Mouse (Mus musculus): ENCODE results near the gene Immp1l. TPM values are rescaled to one million over a fixed set of nuclear protein-coding genes. Genes with fewer than 3 reads are reported as not detected.

The Immp1l gene
- polyA plus RNA-seq (2015; fragmentation: Nextera tagmentation; extraction: Ambion mirVana) = 82.6 and 86.3 TPM in 2 replicates

DNA sequence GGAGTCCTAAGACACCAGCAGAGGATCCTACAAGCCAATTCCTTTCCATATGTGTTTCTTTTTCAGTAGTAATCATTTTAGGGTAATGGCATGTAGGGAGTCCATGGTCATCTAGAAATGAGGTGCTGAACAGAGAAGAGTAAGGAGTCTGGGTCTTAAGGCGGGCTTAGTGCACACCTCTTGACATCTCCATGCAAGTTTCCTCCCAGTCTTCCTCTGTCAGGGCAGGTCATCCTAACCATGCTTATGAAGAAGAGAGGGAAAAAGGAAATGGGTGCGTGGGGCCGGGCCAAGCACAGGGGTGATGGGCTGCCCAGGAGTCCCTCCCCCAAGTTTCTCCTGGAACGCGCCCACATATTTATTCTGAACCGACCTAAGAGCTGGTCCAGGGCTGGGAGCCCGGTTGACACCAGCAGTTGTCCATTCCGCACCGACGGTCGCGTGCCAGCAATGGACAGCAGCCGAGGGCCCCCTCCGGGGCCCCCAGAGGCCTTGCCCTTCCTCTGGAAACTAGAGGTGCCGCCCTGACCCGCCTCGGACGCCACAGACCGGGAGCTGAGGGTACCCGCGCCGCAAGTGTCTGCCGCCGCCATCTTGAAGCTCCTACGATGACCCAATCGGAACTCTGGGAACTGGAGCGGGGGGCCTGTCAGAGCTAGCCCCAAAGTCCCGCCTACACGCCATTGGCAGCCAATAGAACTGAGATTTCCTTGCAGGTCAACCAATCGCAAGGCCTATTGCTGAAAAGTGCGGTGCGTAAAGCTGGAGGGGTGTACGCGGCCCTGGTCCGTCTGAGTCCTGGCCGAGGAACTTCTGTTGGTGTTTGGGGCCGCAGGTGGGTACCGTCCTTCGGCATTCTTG, at the start of gene Immp1l, which contains the start of gene Elp4:
Gene Immp1l (plus strand): TSS at position 743 of the 861 bp plus-strand sequence.
Gene Elp4 (minus strand): TSS at position 669 of the 861 bp plus-strand sequence.
- peak within 1 kb of the TSS; percentile 86 for H3K9ac ChIP-seq
- ATAC-seq (replicated peaks) = peak; percentile 100
- WGBS = under 1% methylated on average over 39 of the region's 39 CpGs
- H3K27me3 ChIP-seq (replicated peaks) = no peaks in the 10 kb centered on the region
- H3K27ac ChIP-seq = peak within 1 kb of the TSS; percentile 66
- peaks cover 5% of the 10 kb centered on the region for H3K4me1 ChIP-seq
- no peaks in the 10 kb centered on the region for H3K9me3 ChIP-seq
- H3K4me3 ChIP-seq = peak within 1 kb of the TSS; percentile 82
- no peaks in the 10 kb centered on the region for H3K36me3 ChIP-seq (replicated peaks)
- peak within 1 kb of the TSS; percentile 76 for H3K4me2 ChIP-seq

DNA sequence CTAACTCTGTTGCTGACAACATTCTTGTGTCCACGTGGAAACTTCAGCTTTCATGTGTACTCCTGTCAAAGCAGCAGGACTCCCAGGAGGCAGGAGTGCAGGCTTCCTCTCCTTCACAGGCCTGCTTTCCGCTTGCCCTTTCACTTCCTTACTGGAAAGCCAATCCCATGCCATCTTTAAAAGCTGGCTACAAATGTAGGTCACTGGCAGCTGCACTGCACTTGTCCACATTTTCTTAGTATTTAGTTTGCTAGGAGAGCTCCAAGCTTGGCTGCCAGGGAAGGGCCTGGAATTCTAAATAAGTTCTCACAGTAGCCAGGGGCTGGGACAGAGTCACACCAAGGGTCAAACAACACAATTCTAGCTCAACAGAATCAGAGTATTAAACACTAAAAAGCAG, 49.7 kb upstream of the Immp1l start:
- no peak overlapping the region for H3K27ac ChIP-seq
- no peaks in the 10 kb centered on the region for H3K4me1 ChIP-seq
- ATAC-seq (replicated peaks) = no peak
- WGBS = 43% methylated on average over 2 of the region's 2 CpGs
- no peaks in the 10 kb centered on the region for H3K36me3 ChIP-seq (replicated peaks)
- H3K4me2 ChIP-seq = no peak overlapping the region
- no peaks in the 10 kb centered on the region for H3K9me3 ChIP-seq
- H3K4me3 ChIP-seq = no peak overlapping the region
- H3K27me3 ChIP-seq (replicated peaks) = no peaks in the 10 kb centered on the region
- no peak overlapping the region for H3K9ac ChIP-seq

DNA sequence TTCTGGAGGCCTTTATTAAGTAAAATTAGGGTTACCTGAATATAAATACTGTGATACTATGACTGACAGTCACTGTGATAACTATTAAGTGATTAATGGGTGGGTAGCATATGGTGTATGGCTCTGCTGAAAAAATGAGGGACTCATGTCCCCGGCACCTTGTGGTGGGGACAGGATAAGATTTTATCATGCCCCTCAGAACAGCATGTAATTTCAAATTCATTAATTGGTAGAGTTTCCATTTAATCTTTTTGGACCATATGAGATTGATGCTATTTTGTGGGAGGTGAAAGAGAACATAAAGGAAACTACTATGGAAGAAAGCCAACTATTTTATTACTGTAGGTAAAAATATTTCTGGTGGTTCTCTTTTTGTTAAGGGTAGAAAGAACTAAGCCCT, 31.0 kb upstream of the Immp1l start:
- Histone ChIP-seq H3K4me3 (no peak overlapping the region), H3K4me1 (no peaks in the 10 kb centered on the region), H3K9me3 (no peaks in the 10 kb centered on the region), H3K9ac (no peak overlapping the region), H3K27ac (no peak overlapping the region), H3K36me3 (replicated peaks) (no peaks in the 10 kb centered on the region), H3K27me3 (replicated peaks) (no peaks in the 10 kb centered on the region), H3K4me2 (no peak overlapping the region)
- ATAC-seq (replicated peaks) = no peak
- whole genome bisulfite sequencing = 87% methylated on average over 1 of the region's 1 CpGs

DNA sequence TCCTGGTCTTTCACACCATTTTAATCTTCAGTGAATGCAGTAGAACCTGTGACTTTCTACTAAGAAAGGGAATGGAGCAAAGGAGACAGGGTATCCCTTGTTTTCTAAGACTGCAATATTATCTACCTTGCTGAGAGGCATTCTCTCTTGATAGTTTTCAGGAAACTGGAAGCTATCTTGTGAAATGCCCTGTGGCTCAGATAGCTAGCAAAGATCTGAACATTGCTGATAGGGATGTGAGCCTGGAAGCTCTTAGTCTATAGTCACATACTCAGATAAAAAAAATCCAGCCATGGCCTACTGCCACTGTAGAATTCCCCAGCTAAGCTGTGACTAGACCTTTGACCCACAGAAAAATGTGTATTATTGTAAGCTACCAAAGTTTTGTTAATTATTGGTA, 13.6 kb upstream of the Immp1l start:
- Histone ChIP-seq H3K27ac (no peak overlapping the region), H3K4me2 (no peak overlapping the region), H3K9ac (no peak overlapping the region), H3K4me1 (no peaks in the 10 kb centered on the region), H3K4me3 (no peak overlapping the region), H3K36me3 (replicated peaks) (peaks cover 11% of the 10 kb centered on the region; the same call in 1 of the 2 replicates), H3K27me3 (replicated peaks) (no peaks in the 10 kb centered on the region), H3K9me3 (no peaks in the 10 kb centered on the region)
- no peak for ATAC-seq (replicated peaks)

DNA sequence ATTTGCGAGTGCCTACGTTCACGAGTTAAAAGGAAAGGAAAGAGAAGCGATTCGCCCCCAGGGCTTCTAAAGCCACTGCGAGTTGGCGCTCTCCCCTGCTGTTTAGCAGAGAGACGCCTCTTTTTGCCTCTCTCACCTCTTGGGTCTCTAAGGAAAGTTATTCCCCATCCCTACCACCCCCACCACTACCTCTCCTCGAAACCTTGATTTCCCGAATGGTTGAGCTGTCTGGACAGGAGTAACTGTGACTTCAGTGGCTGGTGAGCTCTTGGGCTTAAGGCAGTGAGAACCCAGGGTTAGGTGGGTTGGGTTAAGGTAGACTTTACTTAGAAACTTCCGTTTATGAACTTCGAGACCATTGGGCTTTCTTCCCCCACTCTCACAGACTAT, 314 bp downstream of the Immp1l start:
- Histone ChIP-seq H3K4me2 (peak overlapping the region; percentile 76), H3K4me1 (peaks cover 5% of the 10 kb centered on the region), H3K9ac (peak overlapping the region; percentile 65), H3K36me3 (replicated peaks) (no peaks in the 10 kb centered on the region), H3K4me3 (peak overlapping the region; percentile 82), H3K27me3 (replicated peaks) (no peaks in the 10 kb centered on the region), H3K27ac (peak overlapping the region; percentile 55; the same call in 1 of the 2 replicates), H3K9me3 (no peaks in the 10 kb centered on the region)
- WGBS = under 1% methylated on average over 12 of the region's 12 CpGs
- ATAC-seq (replicated peaks) = peak; percentile 65

DNA sequence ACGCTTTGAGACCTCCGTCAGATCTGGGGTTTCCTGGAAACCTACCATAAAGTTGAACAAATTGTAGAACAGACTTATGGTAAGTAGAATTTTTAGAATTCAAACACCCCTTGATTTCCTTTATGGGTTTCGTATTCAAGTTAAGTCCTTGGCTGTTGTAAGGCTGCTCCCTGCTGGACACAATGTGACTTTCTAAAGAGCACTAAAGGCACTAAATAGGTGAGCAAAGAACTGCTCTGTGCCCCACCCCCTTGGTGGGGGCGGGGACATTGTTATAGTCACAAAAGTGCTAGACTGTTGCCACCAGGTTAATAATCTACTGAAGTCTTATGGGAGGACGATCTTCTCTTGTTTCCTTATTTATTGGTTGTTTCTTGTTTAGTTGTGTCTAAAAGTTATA, 3.9 kb downstream of the Immp1l start:
- Histone ChIP-seq H3K36me3 (replicated peaks) (no peaks in the 10 kb centered on the region), H3K27me3 (replicated peaks) (no peaks in the 10 kb centered on the region), H3K9me3 (no peaks in the 10 kb centered on the region), H3K9ac (no peak overlapping the region), H3K4me1 (peaks cover 5% of the 10 kb centered on the region), H3K27ac (no peak overlapping the region), H3K4me3 (no peak overlapping the region), H3K4me2 (no peak overlapping the region)
- ATAC-seq (replicated peaks) = no peak
- WGBS = 87% methylated on average over 5 of the region's 5 CpGs

DNA sequence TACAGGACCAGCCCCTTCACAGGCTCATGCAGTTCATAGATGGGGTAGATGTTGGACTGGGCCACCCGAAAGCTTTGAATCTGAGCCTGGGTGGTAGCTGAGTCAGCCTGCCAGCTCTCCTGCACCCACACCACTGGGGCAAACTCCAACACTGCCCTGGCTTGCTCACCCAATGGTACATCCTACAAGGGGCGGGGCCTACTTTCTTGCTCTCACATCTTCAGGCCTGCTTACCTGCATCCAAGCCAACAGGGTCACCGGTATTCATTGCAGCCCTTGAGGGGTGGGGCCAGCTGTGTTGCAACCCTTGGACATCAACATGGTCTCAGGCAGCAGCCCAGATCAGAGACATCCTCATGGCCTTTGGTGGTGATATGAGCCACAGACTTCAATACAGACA, 6.2 kb downstream of the Immp1l start:
- H3K27me3 ChIP-seq (replicated peaks) = no peaks in the 10 kb centered on the region
- H3K4me1 ChIP-seq = peaks cover 3% of the 10 kb centered on the region; the same call in 1 of the 2 replicates
- no peak overlapping the region for H3K4me3 ChIP-seq
- no peaks in the 10 kb centered on the region for H3K9me3 ChIP-seq
- H3K27ac ChIP-seq = no peak overlapping the region
- H3K36me3 ChIP-seq (replicated peaks) = no peaks in the 10 kb centered on the region
- WGBS = 95% methylated on average over 3 of the region's 3 CpGs
- H3K4me2 ChIP-seq = no peak overlapping the region
- no peak overlapping the region for H3K9ac ChIP-seq
- no peak for ATAC-seq (replicated peaks)

DNA sequence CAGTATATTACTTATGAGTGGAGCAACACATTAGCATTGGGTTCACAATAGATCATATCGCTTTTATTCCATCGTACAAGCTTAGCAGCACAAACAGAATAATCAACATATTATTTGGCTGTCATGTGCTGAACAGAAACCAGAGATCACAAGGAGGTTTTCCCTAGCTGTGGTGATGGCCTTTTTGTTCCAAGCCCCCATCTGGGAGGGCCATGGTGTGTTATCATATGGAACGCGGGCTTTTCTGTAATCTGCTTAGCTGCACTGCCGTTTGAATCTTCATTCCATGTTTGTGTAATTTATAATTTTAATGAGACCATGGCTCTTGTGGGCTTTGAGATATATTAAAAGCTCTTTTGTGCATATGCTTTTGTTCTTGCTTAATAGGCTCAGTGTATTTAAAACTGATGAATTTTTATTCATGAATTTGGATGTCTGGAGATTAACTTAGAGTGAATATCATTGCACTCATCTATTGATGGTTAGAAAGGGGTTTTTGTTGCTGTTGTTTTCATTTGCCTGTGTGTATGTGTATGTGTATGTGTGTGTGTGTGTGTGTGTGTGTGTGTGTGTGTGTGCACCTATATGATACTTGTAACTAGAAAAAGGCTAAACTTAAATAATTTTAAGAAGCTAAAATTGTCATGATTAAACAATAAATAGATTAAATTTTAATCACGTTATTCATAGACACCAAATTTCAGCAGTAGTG, 9.4 kb downstream of the Immp1l start:
- Histone ChIP-seq H3K9me3 (no peaks in the 10 kb centered on the region), H3K4me2 (peak overlapping the region; percentile 9; the same call in 1 of the 2 replicates), H3K9ac (no peak overlapping the region), H3K27me3 (replicated peaks) (no peaks in the 10 kb centered on the region), H3K4me1 (peaks cover 11% of the 10 kb centered on the region; the same call in 1 of the 2 replicates), H3K36me3 (replicated peaks) (no peaks in the 10 kb centered on the region), H3K27ac (no peak overlapping the region), H3K4me3 (no peak overlapping the region)
- WGBS = 26% methylated on average over 6 of the region's 6 CpGs
- ATAC-seq (replicated peaks) = peak; percentile 82

DNA sequence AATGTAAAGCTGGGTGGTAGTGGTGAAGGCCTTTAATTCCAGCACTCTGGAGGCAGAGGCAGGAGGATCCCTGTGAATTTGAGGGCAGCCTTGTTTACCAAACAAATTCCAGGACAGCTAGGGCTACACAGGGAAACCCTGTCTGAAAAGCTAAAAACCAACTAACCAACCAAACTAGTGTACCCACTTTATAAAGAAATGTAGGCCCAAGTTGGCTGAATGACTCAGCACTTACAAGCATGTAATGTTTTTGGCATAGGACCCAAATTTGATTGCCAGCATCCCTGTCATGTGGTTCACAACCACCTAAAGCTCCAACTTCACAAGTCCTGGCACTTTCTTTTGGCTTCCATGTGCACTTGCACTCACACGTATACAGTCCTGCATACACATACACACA, 12.2 kb downstream of the Immp1l start:
- Histone ChIP-seq H3K9me3 (no peaks in the 10 kb centered on the region), H3K4me2 (no peak overlapping the region)

DNA sequence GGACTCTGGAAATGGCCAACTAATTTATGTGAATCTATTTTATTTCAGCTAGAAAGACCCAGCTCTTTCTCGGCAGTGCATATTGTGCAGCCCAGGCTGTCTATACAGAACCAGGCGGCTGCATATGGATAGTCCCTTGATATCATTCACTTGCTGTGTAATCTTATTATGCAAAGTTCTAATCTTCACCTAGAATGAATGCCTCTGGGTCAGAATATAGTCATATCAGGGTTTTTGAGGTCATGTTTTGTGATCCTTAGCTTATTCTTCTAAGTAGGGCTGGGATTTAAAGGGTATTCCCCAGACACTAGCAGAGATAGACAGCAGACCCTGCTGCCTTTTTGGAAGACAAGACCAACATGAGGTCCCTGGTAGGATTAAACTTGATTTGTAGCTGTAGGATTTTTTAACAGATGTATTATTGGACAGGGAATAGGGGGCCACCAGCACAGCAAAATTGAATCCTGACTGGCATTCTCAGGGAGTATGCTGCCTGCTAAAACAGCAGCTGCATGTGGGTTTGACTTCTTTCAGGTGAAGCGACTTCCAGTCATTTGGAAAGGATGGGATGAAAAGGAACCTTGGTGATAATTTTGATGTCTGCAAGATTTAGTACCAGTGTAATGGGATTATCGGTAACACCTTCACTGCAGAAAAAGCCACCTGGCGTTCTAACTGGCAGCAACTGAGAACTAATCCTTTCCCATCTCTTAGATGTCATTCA, 13.3 kb downstream of the Immp1l start:
- peak; percentile 75 for ATAC-seq (replicated peaks)
- H3K4me3 ChIP-seq = no peak overlapping the region
- no peak overlapping the region for H3K27ac ChIP-seq
- no peaks in the 10 kb centered on the region for H3K9me3 ChIP-seq
- WGBS = 27% methylated on average over 5 of the region's 5 CpGs
- H3K36me3 ChIP-seq (replicated peaks) = no peaks in the 10 kb centered on the region
- H3K4me1 ChIP-seq = peaks cover 11% of the 10 kb centered on the region; the same call in 1 of the 2 replicates
- no peak overlapping the region for H3K4me2 ChIP-seq
- peaks cover 7% of the 10 kb centered on the region for H3K27me3 ChIP-seq (replicated peaks)
- no peak overlapping the region for H3K9ac ChIP-seq

More for the DNA sequence above, 12.2 kb downstream of the Immp1l start:
- H3K27ac ChIP-seq = no peak overlapping the region
- peaks cover 11% of the 10 kb centered on the region; the same call in 1 of the 2 replicates for H3K4me1 ChIP-seq
- H3K36me3 ChIP-seq (replicated peaks) = no peaks in the 10 kb centered on the region
- ATAC-seq (replicated peaks) = no peak
- no peak overlapping the region for H3K4me3 ChIP-seq
- H3K27me3 ChIP-seq (replicated peaks) = peaks cover 5% of the 10 kb centered on the region; the same call in 1 of the 2 replicates
- H3K9ac ChIP-seq = no peak overlapping the region
- WGBS = 89% methylated on average over 1 of the region's 1 CpGs

DNA sequence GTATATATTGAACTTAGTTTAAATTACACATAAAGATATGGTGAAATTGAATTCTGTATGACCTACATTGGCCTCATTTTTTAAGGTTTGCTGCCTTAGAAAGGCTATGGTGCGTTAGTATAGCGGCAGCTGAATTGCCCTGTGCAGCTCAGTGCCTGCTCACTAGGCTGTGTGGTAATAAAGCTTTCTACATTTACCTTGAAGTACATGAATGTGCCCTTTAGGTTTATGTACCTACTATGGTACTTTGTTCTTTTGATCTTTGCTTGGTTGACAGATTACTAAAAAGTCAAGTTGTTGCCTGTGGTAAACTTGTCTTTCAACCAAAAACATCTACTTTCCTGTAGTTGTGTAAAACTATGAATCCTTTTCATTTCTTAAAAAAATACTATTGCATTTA, 45.7 kb downstream of the Immp1l start:
- no peaks in the 10 kb centered on the region for H3K36me3 ChIP-seq (replicated peaks)
- no peak overlapping the region for H3K4me3 ChIP-seq
- H3K4me1 ChIP-seq = no peaks in the 10 kb centered on the region
- 89% methylated on average over 2 of the region's 2 CpGs for WGBS
- H3K9me3 ChIP-seq = no peaks in the 10 kb centered on the region
- no peak overlapping the region for H3K4me2 ChIP-seq
- no peak overlapping the region for H3K27ac ChIP-seq
- ATAC-seq (replicated peaks) = no peak
- H3K27me3 ChIP-seq (replicated peaks) = no peaks in the 10 kb centered on the region
- no peak overlapping the region for H3K9ac ChIP-seq
